Mouse (Mus musculus) forebrain, embryonic 12.5 days (tissue): ENCODE results near the gene Enox2. TPM values are rescaled to one million over a fixed set of nuclear protein-coding genes. Genes with fewer than 3 reads are reported as not detected.
A peak's percentile ranks its signal among the peaks of the same experiment; 100 is the strongest.

Experiments
- ATAC-seq: fragments of 200-750 bp; cut with Nextera tagmentation; 2 replicates; pipeline ENCODE4 v1.8.0; 2017; ENCODE audit warnings: moderate TSS enrichment; ENCODE audit not compliant: low FRiP score
- H3K27ac ChIP-seq: fragments of 300-500 bp; sonication (generic); 2 replicates; pipeline ENCODE4 v1.5.1; 2016; ENCODE audit warnings: mild to moderate bottlenecking
- H3K27me3 ChIP-seq: fragments of 300-500 bp; sonication (generic); 2 replicates; pipeline ENCODE4 v1.6.1; 2016; ENCODE audit warnings: mild to moderate bottlenecking
- H3K36me3 ChIP-seq: fragments of 300-500 bp; sonication (generic); replicated peaks from 2 replicates; pipeline ENCODE4 v1.6.1; 2016; ENCODE audit warnings: mild to moderate bottlenecking
- H3K4me1 ChIP-seq: fragments of 300-500 bp; sonication (generic); 2 replicates; pipeline ENCODE4 v1.6.1; 2016
- H3K4me2 ChIP-seq: fragments of 300-500 bp; sonication (generic); 2 replicates; pipeline ENCODE4 v1.6.1; 2016; ENCODE audit warnings: mild to moderate bottlenecking, moderate library complexity
- H3K4me3 ChIP-seq: fragments of 300-500 bp; sonication (generic); replicated peaks from 2 replicates; pipeline ENCODE4 v1.5.1; 2016; ENCODE audit warnings: mild to moderate bottlenecking
- H3K9ac ChIP-seq: fragments of 300-500 bp; sonication (generic); 2 replicates; pipeline ENCODE4 v1.6.1; 2016; ENCODE audit warnings: mild to moderate bottlenecking
- H3K9me3 ChIP-seq: fragments of 300-500 bp; sonication (generic); 2 replicates; pipeline ENCODE4 v1.6.1; 2016
- WGBS: fragments of 180-500 bp; shearing (Covaris S2); methylation state at CpG from one replicate; pipeline ENCODE4 v1.1.7; 2016; 5-methylcytosine and 5-hydroxymethylcytosine counted together
- polyA plus RNA-seq: library from polyadenylated mRNA; unstranded; fragments of >200 nt; fragmentation: Nextera tagmentation; extraction: Ambion mirVana; gene quantifications from 2 replicates; pipeline ENCODE4 v1.2.1, GENCODE M21; 2016

The Enox2 gene
- polyA plus RNA-seq = 10.3 and 12.9 TPM in 2 replicates

- no peaks in the 10 kb centered on the region for H3K36me3 ChIP-seq
- H3K27ac ChIP-seq = peak within 1 kb of the TSS; percentile 5; the same call in 1 of the 2 replicates
- no peaks in the 10 kb centered on the region for H3K9me3 ChIP-seq
- H3K27me3 ChIP-seq = no peaks in the 10 kb centered on the region
- ATAC-seq = peak; percentile 100
- peak within 1 kb of the TSS; percentile 48 for H3K9ac ChIP-seq
- 23% methylated on average over 25 of the region's 26 CpGs for WGBS
- peak within 1 kb of the TSS; percentile 52 for H3K4me2 ChIP-seq
- H3K4me1 ChIP-seq = no peaks in the 10 kb centered on the region
- H3K4me3 ChIP-seq = peak within 1 kb of the TSS; percentile 48
Measured at GRCm38 (mm10) chrX:49287700-49288563, at the start of gene Enox2. Gene Enox2 (minus strand): TSS chrX:49288259.

GRCm38 (mm10) chrX:49309496-49309895 is 21.4 kb upstream of the Enox2 start:
- no peaks in the 10 kb centered on the region for H3K4me1 ChIP-seq
- H3K9me3 ChIP-seq = no peaks in the 10 kb centered on the region
- no peak overlapping the region for H3K27ac ChIP-seq
- H3K36me3 ChIP-seq = no peaks in the 10 kb centered on the region
- 38% methylated on average over 1 of the region's 1 CpGs for WGBS
- no peak overlapping the region for H3K9ac ChIP-seq
- ATAC-seq = no peak
- no peak overlapping the region for H3K4me3 ChIP-seq
- no peak overlapping the region for H3K4me2 ChIP-seq
- no peaks in the 10 kb centered on the region for H3K27me3 ChIP-seq

GRCm38 (mm10) chrX:49306659-49307058 is 18.6 kb upstream of the Enox2 start:
- 27% methylated on average over 5 of the region's 5 CpGs for WGBS

GRCm38 (mm10) chrX:49279918-49280586 is 8.0 kb downstream of the Enox2 start:
- Histone ChIP-seq H3K27ac (no peak overlapping the region), H3K36me3 (no peaks in the 10 kb centered on the region), H3K9ac (no peak overlapping the region), H3K27me3 (no peaks in the 10 kb centered on the region), H3K4me1 (no peaks in the 10 kb centered on the region), H3K9me3 (no peaks in the 10 kb centered on the region), H3K4me2 (no peak overlapping the region), H3K4me3 (no peak overlapping the region)
- 79% methylated on average over 2 of the region's 2 CpGs for WGBS
- no peak for ATAC-seq

More at GRCm38 (mm10) chrX:49306659-49307058, 18.6 kb upstream of the Enox2 start:
- H3K27me3 ChIP-seq = no peaks in the 10 kb centered on the region
- no peaks in the 10 kb centered on the region for H3K4me1 ChIP-seq
- no peak overlapping the region for H3K4me2 ChIP-seq
- no peak overlapping the region for H3K9ac ChIP-seq
- ATAC-seq = no peak
- no peaks in the 10 kb centered on the region for H3K36me3 ChIP-seq
- H3K9me3 ChIP-seq = no peaks in the 10 kb centered on the region
- H3K27ac ChIP-seq = no peak overlapping the region
- no peak overlapping the region for H3K4me3 ChIP-seq

- peak overlapping the region; percentile 15; the same call in 1 of the 2 replicates for H3K4me3 ChIP-seq
- WGBS = 30% methylated on average over 12 of the region's 12 CpGs
- H3K9ac ChIP-seq = peak overlapping the region; percentile 29; the same call in 1 of the 2 replicates
- ATAC-seq = peak; percentile 75; the same call in 1 of the 2 replicates
- no peaks in the 10 kb centered on the region for H3K9me3 ChIP-seq
- H3K4me1 ChIP-seq = no peaks in the 10 kb centered on the region
- H3K27me3 ChIP-seq = no peaks in the 10 kb centered on the region
- H3K27ac ChIP-seq = no peak overlapping the region
- H3K4me2 ChIP-seq = peak overlapping the region; percentile 42
- H3K36me3 ChIP-seq = no peaks in the 10 kb centered on the region
Measured at GRCm38 (mm10) chrX:49273487-49274042, 14.5 kb downstream of the Enox2 start.

GRCm38 (mm10) chrX:49250816-49251215 is 37.2 kb downstream of the Enox2 start:
- Histone ChIP-seq H3K9ac (no peak overlapping the region), H3K4me2 (no peak overlapping the region), H3K27ac (no peak overlapping the region), H3K27me3 (no peaks in the 10 kb centered on the region), H3K36me3 (no peaks in the 10 kb centered on the region), H3K9me3 (no peaks in the 10 kb centered on the region), H3K4me1 (no peaks in the 10 kb centered on the region), H3K4me3 (no peak overlapping the region)
- 84% methylated on average over 4 of the region's 4 CpGs for WGBS
- ATAC-seq = no peak

- no peak overlapping the region for H3K4me3 ChIP-seq
- 32% methylated on average over 1 of the region's 1 CpGs for WGBS
- no peaks in the 10 kb centered on the region for H3K9me3 ChIP-seq
- H3K36me3 ChIP-seq = no peaks in the 10 kb centered on the region
- H3K27me3 ChIP-seq = no peaks in the 10 kb centered on the region
- H3K9ac ChIP-seq = no peak overlapping the region
- no peak overlapping the region for H3K27ac ChIP-seq
- ATAC-seq = no peak
- no peak overlapping the region for H3K4me2 ChIP-seq
- no peaks in the 10 kb centered on the region for H3K4me1 ChIP-seq
Measured at GRCm38 (mm10) chrX:49225792-49226426, 62.1 kb downstream of the Enox2 start.

GRCm38 (mm10) chrX:49216422-49216821 is 71.6 kb downstream of the Enox2 start:
- H3K27me3 ChIP-seq = no peaks in the 10 kb centered on the region
- no peak overlapping the region for H3K9ac ChIP-seq
- H3K9me3 ChIP-seq = no peaks in the 10 kb centered on the region
- H3K4me1 ChIP-seq = no peaks in the 10 kb centered on the region
- H3K27ac ChIP-seq = no peak overlapping the region
- WGBS = 65% methylated on average over 3 of the region's 3 CpGs
- H3K4me2 ChIP-seq = no peak overlapping the region
- no peak for ATAC-seq
- H3K36me3 ChIP-seq = no peaks in the 10 kb centered on the region
- no peak overlapping the region for H3K4me3 ChIP-seq

- 67% methylated on average over 4 of the region's 4 CpGs for WGBS
- Histone ChIP-seq H3K27ac (no peak overlapping the region), H3K4me1 (no peaks in the 10 kb centered on the region), H3K36me3 (no peaks in the 10 kb centered on the region), H3K9me3 (no peaks in the 10 kb centered on the region), H3K4me3 (no peak overlapping the region), H3K9ac (no peak overlapping the region), H3K27me3 (no peaks in the 10 kb centered on the region), H3K4me2 (no peak overlapping the region)
- ATAC-seq = no peak
Measured at GRCm38 (mm10) chrX:49196386-49196785, 91.7 kb downstream of the Enox2 start.

- WGBS = 74% methylated on average over 3 of the region's 3 CpGs
- H3K4me3 ChIP-seq = no peak overlapping the region
- no peak overlapping the region for H3K9ac ChIP-seq
- H3K9me3 ChIP-seq = no peaks in the 10 kb centered on the region
- H3K4me2 ChIP-seq = no peak overlapping the region
- ATAC-seq = no peak
- H3K27ac ChIP-seq = no peak overlapping the region
- no peaks in the 10 kb centered on the region for H3K4me1 ChIP-seq
- no peaks in the 10 kb centered on the region for H3K36me3 ChIP-seq
- no peaks in the 10 kb centered on the region for H3K27me3 ChIP-seq
Measured at GRCm38 (mm10) chrX:49181136-49181535, 106.9 kb downstream of the Enox2 start.

- ATAC-seq = no peak
- Histone ChIP-seq H3K27me3 (no peaks in the 10 kb centered on the region), H3K9ac (no peak overlapping the region), H3K36me3 (no peaks in the 10 kb centered on the region), H3K27ac (no peak overlapping the region), H3K4me3 (no peak overlapping the region), H3K9me3 (no peaks in the 10 kb centered on the region), H3K4me2 (no peak overlapping the region), H3K4me1 (no peaks in the 10 kb centered on the region)
- 91% methylated on average over 3 of the region's 3 CpGs for WGBS
Measured at GRCm38 (mm10) chrX:49178670-49179069, 109.4 kb downstream of the Enox2 start.

- Histone ChIP-seq H3K4me2 (no peak overlapping the region), H3K27ac (no peak overlapping the region), H3K4me3 (no peak overlapping the region), H3K9me3 (no peaks in the 10 kb centered on the region), H3K36me3 (no peaks in the 10 kb centered on the region), H3K4me1 (no peaks in the 10 kb centered on the region), H3K27me3 (no peaks in the 10 kb centered on the region), H3K9ac (no peak overlapping the region)
- ATAC-seq = no peak
- 69% methylated on average over 2 of the region's 2 CpGs for WGBS
Measured at GRCm38 (mm10) chrX:49154280-49154679, 133.8 kb downstream of the Enox2 start.
